Mouse (Mus musculus) kidney, adult 2 months (tissue): ENCODE measurements around the gene Ccdc120.

Source experiments
- CTCF ChIP-seq: fragments of 200-500 bp; conservative IDR thresholded peaks from 2 replicates; pipeline ENCODE4 v1.5.1; 2011; ENCODE audit warnings: low read depth, mild to moderate bottlenecking, control low read depth, low read length, moderate library complexity, mixed read lengths; ENCODE audit not compliant: insufficient read depth, insufficient read length
- POLR2A ChIP-seq: fragments of 200-500 bp; IDR thresholded peaks from one replicate; pipeline ENCODE4 v1.6.1; 2011; ENCODE audit warnings: low read depth, low read length, control low read depth

DNA sequence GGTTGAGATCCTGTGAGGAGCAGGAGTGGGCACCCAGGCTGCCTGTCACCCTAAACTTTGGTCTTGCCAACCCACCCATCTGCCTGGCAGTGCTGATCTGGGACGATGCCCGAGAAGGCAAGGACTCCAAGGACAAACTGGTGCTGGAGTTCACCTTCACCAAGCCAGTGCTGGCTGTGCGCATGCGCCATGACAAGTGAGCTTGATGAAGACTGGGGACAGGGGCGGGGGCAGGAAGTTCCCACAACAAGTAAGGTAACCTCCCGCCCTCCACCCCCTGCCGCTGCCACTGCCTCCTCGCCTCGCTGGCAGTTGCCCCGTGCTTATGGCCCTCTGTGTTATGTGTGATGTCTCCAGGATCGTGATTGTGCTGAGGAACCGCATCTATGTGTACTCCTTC, 24.9 kb downstream of the Ccdc120 start:
- TF ChIP-seq CTCF (no peak), POLR2A (no peak)
